8 mouse cellular contexts compared by ENCODE assay signal in the genomic region with DNA sequence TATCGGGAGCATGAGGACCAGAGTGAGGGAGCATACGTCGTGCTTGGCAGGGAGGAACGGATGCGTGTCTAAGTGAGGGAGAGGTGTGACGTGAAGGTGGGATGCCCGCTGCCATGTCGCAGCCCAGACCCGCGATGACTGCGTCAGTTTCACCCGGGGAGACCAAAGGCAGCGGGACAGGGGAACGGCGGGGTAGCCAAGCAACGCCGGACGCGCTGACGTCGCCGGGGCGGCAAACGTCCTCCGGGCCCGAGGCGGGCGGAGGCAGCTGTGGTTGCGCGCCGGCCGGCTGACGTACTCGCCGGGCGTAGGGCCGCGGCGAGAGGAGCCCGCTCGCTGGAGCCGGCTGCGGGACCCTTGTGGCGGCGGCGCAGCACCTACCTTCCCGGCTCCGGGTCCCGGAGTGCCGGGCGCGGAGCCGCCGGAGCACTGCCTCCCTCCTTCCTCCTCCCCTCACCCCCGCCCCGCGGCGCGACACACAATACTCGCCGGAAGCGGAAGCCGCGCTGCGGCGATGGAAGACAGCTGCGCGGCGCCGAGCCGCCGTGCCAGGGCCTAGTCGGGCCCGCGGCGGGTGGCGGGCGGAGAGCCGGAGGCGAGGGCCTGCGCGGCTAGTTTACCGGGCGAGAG. TPM values are rescaled to one million over a fixed set of nuclear protein-coding genes. Genes with fewer than 3 reads are reported as not detected.
DNase-seq lines count a peak whose midpoint lies in the region; ATAC-seq and TF ChIP-seq lines count a peak whose summit lies in the region.

No protein-coding gene starts in this region.

- peak; percentile 94 for DNase-seq in Muller cell, postnatal 12 days (ENCODE audit: inconsistent ontology term)
- DNase-seq in cerebellum, adult 9-10 months = peak; percentile 89
- peak; percentile 76 for DNase-seq in layer of hippocampus, adult 9-10 months (ENCODE audit: low spot score)
- peak; percentile 81 to 86 for DNase-seq in thymus, adult 18-20 months

- no peaks in the 10 kb centered on the region for H3K27me3 ChIP-seq in lung, embryonic 15.5 days

- H3K27ac ChIP-seq in lung, embryonic 15.5 days = peak overlapping the region; percentile 88
- peak overlapping the region; percentile 91 for H3K27ac ChIP-seq in olfactory bulb, adult 2 months (ENCODE audit: insufficient read depth, low read depth, low read length)

- peaks cover 34% of the 10 kb centered on the region for H3K4me1 ChIP-seq in lung, embryonic 15.5 days
- H3K4me1 ChIP-seq in olfactory bulb, adult 2 months (ENCODE audit: control insufficient read depth, insufficient read depth, low read length) = peaks cover 16% of the 10 kb centered on the region

- TF ChIP-seq CTCF in olfactory bulb, adult 2 months (IDR thresholded peaks at IDR 0.05; ENCODE audit: insufficient read depth, low read depth, low read length) = no peak

- peaks cover 25% of the 10 kb centered on the region for H3K36me3 ChIP-seq in lung, embryonic 15.5 days

- TF ChIP-seq POLR2A in olfactory bulb, adult 2 months (IDR thresholded peaks at IDR 0.05; ENCODE audit: insufficient read depth, low read depth, low read length) = peak; percentile 87

- peak overlapping the region; percentile 84 for H3K4me2 ChIP-seq in lung, embryonic 15.5 days

- ATAC-seq in frontal cortex, adult (ENCODE audit: low TSS enrichment) = peak; percentile 91
- peak; percentile 68 to 74 for ATAC-seq in hematopoietic stem cell, adult 5-6 weeks (replicated peaks in 1 of 2; ENCODE audit: insufficient read depth in 1 of 2, low FRiP score in 2 of 2, low TSS enrichment in 1 of 2, low read depth in 1 of 2, poor library complexity in 2 of 2, severe bottlenecking in 2 of 2)
- ATAC-seq in lung, embryonic 15.5 days (ENCODE audit: borderline replicate concordance, extremely low read depth, low FRiP score, low TSS enrichment) = peak; percentile 92

- no peaks in the 10 kb centered on the region for H3K9me3 ChIP-seq in lung, embryonic 15.5 days

- WGBS in lung, embryonic 15.5 days = under 1% methylated on average over 72 of the region's 84 CpGs
- WGBS in olfactory bulb, adult 2 months = under 1% methylated on average over 80 of the region's 84 CpGs

- H3K4me3 ChIP-seq in lung, embryonic 15.5 days = peak overlapping the region; percentile 94
- H3K4me3 ChIP-seq in olfactory bulb, adult 2 months (ENCODE audit: insufficient read depth, low read depth, low read length) = peak overlapping the region; percentile 81

- peak overlapping the region; percentile 97 for H3K9ac ChIP-seq in lung, embryonic 15.5 days

RNA-seq across cellular contexts. Expression of a gene that starts 1.0 kb away (rescaled TPM):
- 27.0 and 28.5 TPM in 2 replicates for total RNA-seq in hematopoietic stem cell, adult 5-6 weeks (2017)
- polyA plus RNA-seq in lung, embryonic 15.5 days (2015; fragmentation: Nextera tagmentation; extraction: Ambion mirVana) = 15.1 and 15.8 TPM in 2 replicates
- polyA plus RNA-seq in olfactory bulb, adult 2 months (2012; ENCODE audit: insufficient read depth, insufficient read length, low replicate concordance, missing spikeins) = not detected in 2 replicates

RNA-seq across cellular contexts. Expression of a gene that starts 13.2 kb away (rescaled TPM):
- 32.9 and 39.8 TPM in 2 replicates for total RNA-seq in hematopoietic stem cell, adult 5-6 weeks (2017)
- 177 and 178 TPM in 2 replicates for polyA plus RNA-seq in lung, embryonic 15.5 days (2015; fragmentation: Nextera tagmentation; extraction: Ambion mirVana)
- polyA plus RNA-seq in olfactory bulb, adult 2 months (2012; ENCODE audit: insufficient read depth, insufficient read length, low replicate concordance, missing spikeins) = not detected in 2 replicates

RNA-seq across cellular contexts. Expression of a gene that starts 15.2 kb away (rescaled TPM):
- not detected in 2 replicates for total RNA-seq in hematopoietic stem cell, adult 5-6 weeks (2017)
- polyA plus RNA-seq in lung, embryonic 15.5 days (2015; fragmentation: Nextera tagmentation; extraction: Ambion mirVana) = 0.17 and 0.19 TPM in 2 replicates
- not detected in 2 replicates for polyA plus RNA-seq in olfactory bulb, adult 2 months (2012; ENCODE audit: insufficient read depth, insufficient read length, low replicate concordance, missing spikeins)

RNA-seq across cellular contexts. Expression of a gene that starts 54.9 kb away (rescaled TPM):
- total RNA-seq in hematopoietic stem cell, adult 5-6 weeks (2017) = not detected in 2 replicates
- polyA plus RNA-seq in lung, embryonic 15.5 days (2015; fragmentation: Nextera tagmentation; extraction: Ambion mirVana) = not detected in 2 replicates
- polyA plus RNA-seq in olfactory bulb, adult 2 months (2012; ENCODE audit: insufficient read depth, insufficient read length, low replicate concordance, missing spikeins) = not detected in 2 replicates

Comparison
In these comparisons a context has a peak if more than half of its experiments do, and no peak if none do; other contexts are left out.
1. Peak in every context shown above with its lines: DNase-seq, ATAC-seq, H3K4me3 ChIP-seq and H3K27ac ChIP-seq.
2. RNA of a gene that starts 13.2 kb away (polyA plus RNA-seq): 177 to 178 TPM in lung, embryonic 15.5 days; not detected in olfactory bulb, adult 2 months; every median in the first group is over 100 times any median in the second.